Mouse (Mus musculus): ENCODE results near the gene Cplx2. TPM values are rescaled to one million over a fixed set of nuclear protein-coding genes. Genes with fewer than 3 reads are reported as not detected.

Gene Cplx2
- under 1 TPM; 0.46 to 0.84 TPM for total RNA-seq (2021)
- long read RNA-seq, experiment 1, partial matches to known transcripts: 0 of 1 reads
- long read RNA-seq, experiment 1, other reads (novel, unspliced or antisense): 1 of 1 reads
- long read RNA-seq, experiment 2: 0 reads

GRCm38 (mm10) chr13:54371049-54371386 is at the start of gene Cplx2:
Cplx2 (plus strand) TSS chr13:54371349.
- no peak for DNase-seq
- Histone ChIP-seq H3K27ac (no peak within 1 kb of the TSS), H3K4me3 (peak within 1 kb of the TSS; percentile 47)
- intact Hi-C loops (cut with DNase I): no loop called here
- no peak for TF ChIP-seq CTCF (IDR thresholded peaks at IDR 0.05)

DNA sequence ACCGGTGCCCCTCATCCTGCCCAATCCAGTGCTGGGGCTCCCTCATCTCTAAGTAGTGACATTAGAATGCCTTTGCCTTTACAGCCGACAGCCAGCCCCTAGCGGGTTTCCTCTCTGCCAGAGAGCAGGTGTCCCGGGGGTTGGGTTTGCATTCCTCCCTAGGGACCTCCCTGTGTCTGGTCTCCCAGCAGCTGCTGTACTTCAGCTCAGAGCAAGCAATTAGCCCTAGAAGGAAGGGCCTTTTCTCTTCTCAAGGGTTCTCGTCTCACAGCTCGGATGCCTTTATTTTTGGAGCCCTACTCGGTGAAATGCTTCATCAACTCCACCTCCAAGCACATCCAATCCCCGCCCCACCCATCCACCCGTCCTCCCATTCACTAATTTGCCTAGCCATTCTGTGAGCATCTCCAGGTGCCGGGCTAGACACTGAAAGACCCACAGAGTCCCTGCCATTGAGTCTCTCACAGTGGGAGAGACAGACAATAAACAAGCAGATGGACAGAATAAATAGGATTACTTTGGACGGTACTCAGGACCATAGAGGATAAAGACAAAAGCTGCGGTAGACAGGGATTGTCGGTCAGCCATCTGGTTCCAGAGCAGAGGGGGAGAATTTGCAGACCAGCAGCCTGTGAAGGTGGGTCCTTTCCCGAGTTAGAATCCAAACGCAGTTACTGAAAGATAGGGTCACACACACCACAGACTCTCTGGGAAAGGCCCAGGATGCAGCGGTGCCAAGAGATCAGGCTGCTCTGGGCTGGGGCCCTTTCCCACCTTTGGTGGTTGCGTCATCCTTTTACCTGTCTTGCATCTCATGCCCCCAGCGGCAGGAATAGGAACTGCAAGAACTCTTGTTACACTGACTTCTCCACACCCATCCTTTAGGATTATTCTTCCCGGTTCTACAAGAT is 48.5 kb upstream of the Cplx2 start:
- peak; percentile 76 for TF ChIP-seq CTCF (IDR thresholded peaks at IDR 0.05)
- H3K27ac ChIP-seq: no peak overlapping the region
- no peak overlapping the region for H3K4me3 ChIP-seq
- intact Hi-C loops (cut with DNase I): loop anchor here (5.0 kb wide), 1 partner anchor 125 kb away; no protein-coding TSS in a partner anchor
- DNase-seq: peak; percentile 39

DNA sequence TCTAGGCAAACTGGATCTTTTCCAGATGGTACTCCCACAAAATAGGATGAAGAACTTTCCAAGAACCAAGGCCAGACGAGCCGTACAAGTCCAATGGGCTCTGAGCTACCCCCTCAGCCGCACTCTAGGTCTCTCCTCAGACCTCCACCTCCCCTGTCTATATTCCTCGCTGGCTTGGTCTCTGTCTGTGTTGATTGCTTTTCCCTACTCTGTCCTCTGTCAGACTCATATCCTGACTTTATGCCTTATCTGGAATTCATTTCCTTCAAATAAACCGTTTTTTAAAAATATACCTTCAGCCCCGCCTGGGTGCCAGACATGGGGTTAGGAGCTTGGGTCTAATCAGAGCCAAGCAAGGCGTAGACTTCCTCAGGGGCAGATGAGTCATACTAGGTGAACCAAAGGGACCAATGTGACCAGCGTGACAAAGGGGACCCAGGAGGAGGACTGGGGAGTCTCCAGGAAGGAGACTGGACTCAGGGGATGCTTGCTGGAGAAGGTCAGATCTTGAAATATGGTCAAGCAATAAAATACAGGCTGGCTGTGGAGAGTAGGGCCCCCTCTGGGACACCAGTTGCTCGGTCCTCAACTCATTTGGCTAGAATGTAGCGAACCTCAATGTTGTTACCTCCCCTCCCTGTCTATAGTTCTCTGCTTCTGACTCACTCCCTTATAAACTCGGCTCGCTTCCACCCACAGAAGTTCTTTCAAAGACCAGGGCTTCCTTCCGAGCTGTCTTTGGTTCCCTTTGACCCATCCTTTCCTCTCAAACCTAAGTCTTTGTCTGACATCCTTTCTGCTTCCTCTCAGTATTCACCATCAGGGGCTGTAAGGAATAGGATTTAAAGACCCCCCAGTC is 47.6 kb upstream of the Cplx2 start:
- intact Hi-C loops (cut with DNase I): loop anchor here (5.0 kb wide), 1 partner anchor 124 kb away; no protein-coding TSS in a partner anchor
- no peak for DNase-seq
- Histone ChIP-seq H3K4me3 (no peak overlapping the region), H3K27ac (no peak overlapping the region)
- TF ChIP-seq CTCF (IDR thresholded peaks at IDR 0.05): no peak

GRCm38 (mm10) chr13:54324178-54324577 is 47.0 kb upstream of the Cplx2 start:
- intact Hi-C loops (cut with DNase I): loop anchor here (5.0 kb wide), 1 partner anchor 123 kb away; no protein-coding TSS in a partner anchor
- no peak overlapping the region for H3K4me3 ChIP-seq
- DNase-seq: no peak
- no peak overlapping the region for H3K27ac ChIP-seq
- TF ChIP-seq CTCF (IDR thresholded peaks at IDR 0.05): no peak

DNA sequence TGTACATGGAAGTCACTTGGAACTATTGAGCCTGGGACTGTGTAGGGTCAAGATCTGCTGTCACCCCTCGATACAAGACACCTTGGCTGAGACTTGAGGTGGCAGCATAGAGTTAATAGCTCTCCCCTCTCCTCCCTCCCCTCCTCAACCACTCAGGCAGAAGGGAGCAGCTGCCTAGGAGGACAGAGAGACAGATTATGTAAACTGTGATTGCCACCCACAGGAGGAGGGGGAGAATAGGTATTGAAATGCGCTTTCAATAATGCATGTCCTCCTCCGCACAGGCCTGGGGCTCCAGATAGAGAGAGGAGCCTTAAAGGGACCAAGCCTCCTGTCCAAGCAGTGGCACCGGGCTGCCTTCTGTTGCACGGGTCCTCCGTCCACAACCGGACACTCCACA is 45.3 kb upstream of the Cplx2 start:
- TF ChIP-seq CTCF (IDR thresholded peaks at IDR 0.05): no peak
- no peak for DNase-seq
- intact Hi-C loops (cut with DNase I): no loop called here
- Histone ChIP-seq H3K4me3 (no peak overlapping the region), H3K27ac (no peak overlapping the region)

- no peak overlapping the region for H3K4me3 ChIP-seq
- no peak overlapping the region for H3K27ac ChIP-seq
- TF ChIP-seq CTCF (IDR thresholded peaks at IDR 0.05): no peak
- intact Hi-C loops (cut with DNase I): no loop called here
- no peak for DNase-seq
Measured at GRCm38 (mm10) chr13:54326686-54327447, 44.3 kb upstream of the Cplx2 start.

DNA sequence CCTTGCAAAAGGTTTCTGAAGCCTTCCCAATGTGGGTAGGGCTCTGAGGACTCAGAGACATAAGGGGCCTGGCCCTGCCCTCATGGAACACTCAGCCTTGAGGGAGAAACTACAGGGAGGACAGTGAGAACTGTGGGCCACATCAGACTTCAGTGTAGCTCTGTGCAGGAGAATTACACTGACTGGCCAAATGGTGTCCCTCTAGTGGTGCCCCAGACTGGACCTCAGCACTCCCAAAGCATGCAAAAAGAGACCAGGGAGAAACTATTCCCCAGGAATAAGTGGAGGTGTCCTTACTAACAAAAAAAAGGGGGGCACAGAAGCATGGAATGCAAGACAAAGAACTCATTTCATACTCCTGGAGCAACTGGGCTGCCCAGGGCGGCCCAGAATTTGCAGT is 43.1 kb upstream of the Cplx2 start:
- Histone ChIP-seq H3K27ac (no peak overlapping the region), H3K4me3 (no peak overlapping the region)
- no peak for DNase-seq
- TF ChIP-seq CTCF (IDR thresholded peaks at IDR 0.05): no peak
- intact Hi-C loops (cut with DNase I): no loop called here

DNA sequence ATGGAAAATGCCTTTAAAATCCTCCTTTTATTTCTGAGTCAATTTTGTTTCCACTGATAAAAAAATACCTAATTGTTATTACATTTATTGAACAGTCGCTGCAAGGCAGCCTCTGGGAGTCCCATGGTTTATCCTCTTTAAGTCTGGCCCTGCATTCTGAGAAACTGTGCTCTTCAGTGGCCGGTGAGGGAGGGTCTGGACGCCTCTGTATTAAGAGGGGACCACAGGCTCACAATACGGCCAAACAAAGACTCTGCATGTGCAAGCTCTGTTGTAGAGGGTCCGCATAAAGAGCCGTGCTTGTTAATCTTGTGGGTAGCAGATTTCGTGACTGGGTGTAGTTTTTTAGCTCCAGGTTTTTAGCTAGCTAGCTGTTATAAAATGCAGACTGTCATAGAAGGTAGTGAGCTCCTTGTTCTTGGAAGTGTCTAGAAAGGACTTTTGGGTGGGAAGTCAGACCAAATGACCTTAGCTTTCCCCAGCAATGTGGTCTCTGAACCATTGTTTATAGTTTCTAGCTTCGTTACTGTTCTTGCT is 42.1 kb upstream of the Cplx2 start:
- H3K4me3 ChIP-seq: no peak overlapping the region
- no peak overlapping the region for H3K27ac ChIP-seq
- DNase-seq: no peak
- no peak for TF ChIP-seq CTCF (IDR thresholded peaks at IDR 0.05)
- intact Hi-C loops (cut with DNase I): no loop called here

DNA sequence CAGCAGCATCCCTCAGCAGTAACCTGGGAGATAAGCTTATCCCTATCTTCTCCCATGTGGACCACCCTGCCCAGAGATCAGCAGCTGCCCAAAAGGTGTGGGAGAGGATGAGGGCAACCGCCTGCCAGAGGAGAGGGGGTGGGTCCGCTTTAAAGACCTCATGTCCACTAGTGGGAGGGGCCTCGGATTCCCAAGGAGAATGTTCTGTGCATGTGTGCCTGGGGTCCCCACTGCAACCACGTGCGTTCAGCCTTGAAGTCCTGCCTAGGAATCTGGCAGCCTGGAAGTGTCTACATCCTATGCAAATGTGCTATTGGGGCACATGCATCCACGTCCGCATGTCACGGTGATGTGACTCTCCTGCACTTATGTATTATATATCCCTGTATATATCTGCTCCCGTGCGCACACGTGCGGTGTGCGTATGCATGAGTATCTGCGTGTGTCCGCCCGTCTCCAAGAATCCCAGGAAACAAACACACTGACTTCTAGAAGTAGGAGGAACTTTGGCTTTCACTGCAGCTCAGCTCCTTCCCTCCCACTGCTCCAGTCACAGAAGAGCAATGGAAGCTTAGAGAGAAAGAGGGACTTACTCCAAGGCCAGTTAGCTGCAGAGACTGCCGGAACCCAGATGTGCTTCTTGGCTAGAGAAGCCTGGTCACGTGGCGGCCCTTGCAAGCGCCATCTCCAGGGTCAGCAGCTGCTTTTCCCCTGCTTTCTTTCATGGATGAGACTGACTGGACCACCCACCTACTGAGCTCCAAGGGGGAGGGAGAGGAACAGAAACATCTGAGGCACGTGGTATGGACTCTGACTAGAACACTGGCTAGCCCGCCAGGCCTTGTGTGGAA is 39.1 kb upstream of the Cplx2 start:
- peak overlapping the region; percentile 38 for H3K27ac ChIP-seq
- intact Hi-C loops (cut with DNase I): no loop called here
- H3K4me3 ChIP-seq: peak overlapping the region; percentile 25; the same call in 1 of the 2 replicates
- DNase-seq: peak; percentile 83
- no peak for TF ChIP-seq CTCF (IDR thresholded peaks at IDR 0.05)

DNA sequence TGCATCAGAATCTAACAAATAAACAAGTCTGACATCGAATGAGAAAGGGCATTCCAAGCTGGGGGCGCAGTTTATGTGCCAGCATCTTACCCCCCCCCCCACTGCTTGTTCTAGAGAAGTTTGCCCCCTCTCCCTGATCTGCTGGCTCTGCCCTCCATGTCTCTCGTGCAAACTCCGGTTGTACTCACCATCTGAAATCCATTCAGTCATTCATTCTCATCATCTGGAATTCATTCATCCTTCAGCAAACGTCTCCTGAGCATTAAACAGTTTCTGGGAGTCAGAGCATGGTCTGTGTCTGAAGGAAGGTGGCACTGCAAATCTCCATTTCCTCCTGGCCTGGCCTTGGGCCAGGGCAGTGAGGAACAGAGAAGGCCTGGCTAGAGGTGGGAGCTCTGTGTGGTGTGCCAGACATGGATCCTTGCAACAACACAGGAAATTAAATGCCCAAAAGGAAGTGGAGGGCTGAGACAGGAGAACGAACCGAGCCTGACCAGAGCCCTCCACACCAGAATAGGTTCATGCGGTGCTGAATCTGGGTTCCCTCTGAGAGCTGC is 38.1 kb upstream of the Cplx2 start:
- intact Hi-C loops (cut with DNase I): no loop called here
- H3K27ac ChIP-seq: no peak overlapping the region; the same call in 1 of the 2 replicates
- DNase-seq: no peak

DNA sequence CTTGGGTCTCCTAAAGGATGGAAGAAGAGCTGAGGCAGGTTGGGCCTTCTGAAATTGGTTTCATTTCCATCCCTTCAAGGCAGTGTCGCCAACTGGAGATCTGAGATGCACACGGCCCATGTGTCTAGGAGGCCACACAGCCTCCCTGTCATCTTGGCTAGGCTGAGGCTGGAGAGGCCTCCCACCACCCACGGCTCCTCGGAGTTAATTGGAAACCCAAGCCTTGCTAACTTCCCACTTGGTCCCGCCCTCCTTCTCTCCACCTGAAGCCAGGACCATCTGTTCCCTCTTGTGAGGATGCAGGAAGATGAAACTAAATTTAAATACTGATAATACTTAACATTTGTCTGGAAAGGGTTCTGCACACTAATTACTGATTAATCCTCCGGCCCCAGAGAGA is 34.1 kb upstream of the Cplx2 start:
- Histone ChIP-seq H3K4me3 (no peak overlapping the region), H3K27ac (no peak overlapping the region)
- no peak for TF ChIP-seq CTCF (IDR thresholded peaks at IDR 0.05)
- no peak for DNase-seq
- intact Hi-C loops (cut with DNase I): no loop called here

More for the DNA sequence above, 38.1 kb upstream of the Cplx2 start:
- no peak for TF ChIP-seq CTCF (IDR thresholded peaks at IDR 0.05)
- no peak overlapping the region for H3K4me3 ChIP-seq

Data from gastrocnemius, adult 2 months (tissue).